Mouse (Mus musculus) liver, embryonic 14.5 days (tissue): Measurements from ENCODE around the gene Klrg1. TPM values are rescaled to one million over a fixed set of nuclear protein-coding genes. Genes with fewer than 3 reads are reported as not detected.
A peak's percentile ranks its signal among the peaks of the same experiment; 100 is the strongest.

ENCODE experiments used
- ATAC-seq: fragments of 200-750 bp; cut with Nextera tagmentation; 2 replicates; pipeline ENCODE4 v1.8.0; 2017; ENCODE audit warnings: moderate number of reproducible peaks, mild to moderate bottlenecking, moderate library complexity; ENCODE audit not compliant: insufficient read depth
- DNase-seq, 3 experiments: peaks; one replicate each; pipeline ENCODE4 v3.0.0-alpha.2; 2012 to 2013; ENCODE audit warnings: low read depth in 3 of 3, low spot score in 3 of 3
- H3K27ac ChIP-seq: fragments of 300-500 bp; sonication (generic); 2 replicates; pipeline ENCODE4 v1.5.1; 2014; ENCODE audit warnings: moderate library complexity, mild to moderate bottlenecking, control low read depth, inconsistent platforms
- H3K27me3 ChIP-seq: fragments of 300-500 bp; sonication (generic); 2 replicates; pipeline ENCODE4 v1.6.1; 2014; ENCODE audit warnings: mild to moderate bottlenecking, low read length, moderate library complexity; ENCODE audit not compliant: control insufficient read depth, insufficient read depth
- H3K36me3 ChIP-seq: fragments of 300-500 bp; sonication (generic); replicated peaks from 2 replicates; pipeline ENCODE4 v1.6.1; 2014; ENCODE audit warnings: low read depth; ENCODE audit not compliant: control insufficient read depth, insufficient read depth
- H3K4me1 ChIP-seq, 2 experiments: fragments of 200-500 bp in 1 of 2; fragments of 300-500 bp in 1 of 2; sonication (generic) in 1 of 2; replicated peaks; 2 replicates each; pipeline ENCODE4 v1.6.1; 2012 to 2014; ENCODE audit warnings: antibody characterized with exemption in 1 of 2, inconsistent platforms in 1 of 2, low read length in 1 of 2; ENCODE audit not compliant: control insufficient read depth in 2 of 2, insufficient read depth in 2 of 2
- H3K4me2 ChIP-seq: fragments of 300-500 bp; sonication (generic); 2 replicates; pipeline ENCODE4 v1.6.1; 2014; ENCODE audit warnings: low read depth, mild to moderate bottlenecking, control low read depth, moderate library complexity
- H3K4me3 ChIP-seq, 2 experiments: fragments of 200-500 bp in 1 of 2; fragments of 300-500 bp in 1 of 2; sonication (generic) in 1 of 2; 2 replicates each; pipeline ENCODE4 v1.5.1; 2012 to 2014; ENCODE audit warnings: low read depth in 2 of 2, low read length in 2 of 2, mild to moderate bottlenecking in 2 of 2, control low read depth in 1 of 2, inconsistent platforms in 1 of 2, moderate library complexity in 1 of 2; ENCODE audit not compliant: insufficient read depth in 1 of 2
- H3K9ac ChIP-seq: fragments of 300-500 bp; sonication (generic); replicated peaks from 2 replicates; pipeline ENCODE4 v1.6.1; 2014; ENCODE audit warnings: mild to moderate bottlenecking, control low read depth, moderate library complexity
- H3K9me3 ChIP-seq: fragments of 300-500 bp; sonication (generic); 2 replicates; pipeline ENCODE4 v1.6.1; 2016; ENCODE audit warnings: low read length, mixed read lengths; ENCODE audit not compliant: control insufficient read depth
- CTCF ChIP-seq: IDR thresholded peaks from 2 replicates; pipeline ENCODE4 v1.5.1; 2016; ENCODE audit warnings: antibody characterized with exemption, low read depth, control low read depth
- EP300 ChIP-seq: IDR thresholded peaks from 2 replicates; pipeline ENCODE4 v1.6.1; 2016; ENCODE audit warnings: antibody characterized with exemption, low read depth
- WGBS: fragments of 180-500 bp; shearing (Covaris S2); extraction: QIAGEN DNeasy Blood & Tissue Kit; methylation state at CpG from one replicate; pipeline ENCODE4 v1.1.7; 2014; ENCODE audit not compliant: insufficient replicate concordance; 5-methylcytosine and 5-hydroxymethylcytosine counted together
- polyA plus RNA-seq, 2 experiments: library from polyadenylated mRNA; depleted of rRNA in 1 of 2; stranded (reverse) in 1 of 2; unstranded in 1 of 2; fragments of >200 nt; fragmentation: Nextera tagmentation in 1 of 2; extraction: Ambion mirVana in 1 of 2; gene quantifications; 2 replicates each; pipeline versions ENCODE4 v1.2.1 to v1.2.3; 2012 to 2014

Gene Klrg1
- polyA plus RNA-seq, 2 experiments, result not detected

GRCm38 (mm10) chr6:122308505-122309393 is 26.1 kb upstream of the Klrg1 start, which contains the start of gene M6pr:
Gene M6pr (plus strand): TSS chr6:122308720.
- Histone ChIP-seq H3K4me1 (peaks cover 10% of the 10 kb centered on the region in 2 experiments), H3K9me3 (no peaks in the 10 kb centered on the region), H3K4me2 (peak within 1 kb of the TSS; percentile 90), H3K9ac (peak within 1 kb of the TSS; percentile 94), H3K4me3 (peak within 1 kb of the TSS; percentile 91 to 93), H3K36me3 (peaks cover 18% of the 10 kb centered on the region), H3K27me3 (no peaks in the 10 kb centered on the region), H3K27ac (peak within 1 kb of the TSS; percentile 67)
- TF ChIP-seq EP300 (no peak), CTCF (peak; percentile 88)
- WGBS, result 0% methylated on average over 49 of the region's 49 CpGs
- peak; percentile 97 for ATAC-seq
- DNase-seq, result peak; percentile 91 to 95 (median 92)

DNA sequence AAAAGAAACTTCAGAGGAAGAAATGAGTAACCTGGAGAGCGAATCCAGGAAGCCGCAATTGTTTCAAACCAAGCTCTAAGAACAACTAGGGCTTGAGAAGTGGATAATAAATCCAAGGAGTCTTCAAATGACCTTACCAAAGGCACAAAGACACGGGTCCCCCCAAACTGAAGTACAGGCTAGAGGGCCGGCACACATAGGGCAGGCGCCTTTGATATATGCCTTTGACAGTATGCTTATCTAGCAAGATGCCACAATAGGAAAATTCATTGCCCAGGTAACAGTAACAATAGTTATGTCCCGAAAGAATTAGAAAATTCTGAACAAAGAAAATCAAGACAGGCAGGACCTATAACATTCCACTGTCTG is 25.4 kb upstream of the Klrg1 start:
- H3K4me1 ChIP-seq, result peaks cover 10% of the 10 kb centered on the region in 2 experiments
- 72% methylated on average over 6 of the region's 6 CpGs for WGBS
- peaks cover 12% of the 10 kb centered on the region for H3K36me3 ChIP-seq
- no peak for ATAC-seq
- H3K9me3 ChIP-seq, result no peaks in the 10 kb centered on the region
- peak overlapping the region; percentile 90 for H3K4me2 ChIP-seq
- H3K27me3 ChIP-seq, result no peaks in the 10 kb centered on the region
- H3K9ac ChIP-seq, result no peak overlapping the region
- no peak for DNase-seq
- H3K27ac ChIP-seq, result no peak overlapping the region
- TF ChIP-seq CTCF (no peak), EP300 (no peak)
- H3K4me3 ChIP-seq, result peak overlapping the region; percentile 91 to 93; a peak in 2 of 4 replicates

DNA sequence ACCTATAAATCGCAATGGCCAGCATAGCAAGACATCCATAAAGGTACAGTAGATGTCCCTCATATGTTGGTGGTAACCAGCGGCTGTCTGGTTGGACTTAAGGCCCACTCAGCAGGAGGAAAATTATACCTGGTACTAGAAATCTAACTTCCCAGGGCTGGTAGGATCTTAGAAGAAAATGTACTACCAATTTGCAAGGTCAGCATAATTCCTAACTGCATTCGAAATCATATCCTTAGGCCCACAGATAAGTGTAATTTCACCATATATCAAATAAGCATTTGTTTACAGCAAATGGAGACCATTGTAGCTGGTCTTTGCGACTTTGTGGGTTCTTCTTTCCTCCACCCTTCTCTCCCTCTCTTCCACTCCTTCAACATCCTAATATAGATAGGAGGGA is 24.0 kb upstream of the Klrg1 start:
- Histone ChIP-seq H3K4me2 (no peak overlapping the region), H3K27ac (no peak overlapping the region), H3K4me1 (peaks cover 10% of the 10 kb centered on the region in 2 experiments), H3K9me3 (no peaks in the 10 kb centered on the region), H3K27me3 (no peaks in the 10 kb centered on the region), H3K36me3 (peaks cover under 1% of the 10 kb centered on the region; the same call in 1 of the 2 replicates), H3K9ac (no peak overlapping the region), H3K4me3 (no peak overlapping the region)
- WGBS, result 73% methylated on average over 4 of the region's 4 CpGs
- TF ChIP-seq EP300 (no peak), CTCF (no peak)
- DNase-seq, result no peak
- ATAC-seq, result no peak

- WGBS, result 68% methylated on average over 12 of the region's 12 CpGs
- Histone ChIP-seq H3K27me3 (no peaks in the 10 kb centered on the region), H3K27ac (no peak overlapping the region), H3K4me1 (peaks cover 3% of the 10 kb centered on the region in 2 experiments; a peak in 3 of 4 replicates), H3K9ac (no peak overlapping the region), H3K36me3 (no peaks in the 10 kb centered on the region), H3K9me3 (no peaks in the 10 kb centered on the region), H3K4me2 (no peak overlapping the region), H3K4me3 (no peak overlapping the region)
- TF ChIP-seq CTCF (no peak), EP300 (no peak)
- DNase-seq, result no peak
- no peak for ATAC-seq
Observed at GRCm38 (mm10) chr6:122304790-122305555, 22.3 kb upstream of the Klrg1 start.

DNA sequence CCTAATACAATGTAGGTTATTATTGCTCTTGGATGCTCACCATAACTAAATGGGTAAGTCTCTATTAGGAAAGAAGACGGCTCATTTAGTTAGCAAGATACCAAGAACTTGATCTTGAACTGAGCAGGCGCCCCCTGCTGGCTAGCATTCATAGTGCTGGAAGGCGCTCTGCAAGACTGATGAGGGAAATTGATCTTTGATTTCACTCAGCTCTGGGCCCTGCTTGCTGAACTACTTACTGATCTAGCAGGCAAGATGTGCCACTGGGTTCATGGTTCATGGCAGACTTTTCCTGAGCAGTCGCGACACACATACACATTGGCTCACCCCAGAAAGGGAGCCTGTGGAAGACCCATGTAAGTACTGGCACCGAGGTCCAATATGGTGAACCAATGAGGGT is 21.7 kb upstream of the Klrg1 start:
- H3K4me3 ChIP-seq, result no peak overlapping the region
- no peaks in the 10 kb centered on the region for H3K9me3 ChIP-seq
- H3K9ac ChIP-seq, result no peak overlapping the region
- no peak overlapping the region for H3K27ac ChIP-seq
- no peaks in the 10 kb centered on the region for H3K27me3 ChIP-seq
- no peak overlapping the region for H3K4me2 ChIP-seq
- no peaks in the 10 kb centered on the region for H3K36me3 ChIP-seq
- peak; percentile 90 for TF ChIP-seq CTCF
- no peak for TF ChIP-seq EP300
- H3K4me1 ChIP-seq, result peaks cover 3 to 6% of the 10 kb centered on the region in 2 experiments; a peak in 3 of 4 replicates
- WGBS, result 27% methylated on average over 6 of the region's 6 CpGs
- ATAC-seq, result no peak
- peak; percentile 45 to 57 (median 48) for DNase-seq
